8 mouse cellular contexts compared by ENCODE assay signal in genomic region chr19:22554421-22554941, GRCm38 (mm10).
DNase-seq lines count a peak whose midpoint lies in the region.

No protein-coding gene starts in this region.

- intact Hi-C loops in gastrocnemius, postnatal 14 days (cut with DNase I; ENCODE audit: low total_unique reads), result no loop called here

- DNase-seq in ES-CJ7 (ENCODE audit: low read depth, low spot score), result peak; percentile 12
- DNase-seq in cerebellum, postnatal 10 days, result peak; percentile 76 to 81
- peak; percentile 7 for DNase-seq in gastrocnemius, postnatal 14 days
- peak; percentile 42 for DNase-seq in kidney, adult 11 months
- DNase-seq in left cerebral cortex, adult 9 months (ENCODE audit: low spot score in 2 of 2), result peak; percentile 33 to 43
- peak; percentile 39 for DNase-seq in neural tube, embryonic 10.5 days (ENCODE audit: extremely low spot score, low spot score)
- no peak for DNase-seq in urinary bladder, postnatal 25 days (ENCODE audit: low spot score)
- no peak for DNase-seq in urinary bladder, postnatal 4 days (ENCODE audit: low spot score in 2 of 2)

Comparison
In these comparisons a context has a peak if more than half of its experiments do, and no peak if none do; other contexts are left out.
1. DNase-seq: peak in ES-CJ7 (single experiment), cerebellum, postnatal 10 days (2 of 2), gastrocnemius, postnatal 14 days (single experiment), kidney, adult 11 months (single experiment), left cerebral cortex, adult 9 months (2 of 2) and neural tube, embryonic 10.5 days (single experiment); none in urinary bladder, postnatal 25 days (single experiment) and urinary bladder, postnatal 4 days (0 of 2).